Mouse (Mus musculus) bone marrow, adult 2 months (tissue): ENCODE measurements around the gene Tdrd9. TPM values are rescaled to one million over a fixed set of nuclear protein-coding genes. Genes with fewer than 3 reads are reported as not detected.

Experiments used
- H3K27ac ChIP-seq: fragments of 200-500 bp; 2 replicates; pipeline ENCODE4 v1.5.1; 2012; ENCODE audit warnings: low read depth, mild to moderate bottlenecking, control low read depth, inconsistent platforms, low read length; ENCODE audit not compliant: control insufficient read depth, poor library complexity, insufficient read depth
- H3K4me1 ChIP-seq: fragments of 200-500 bp; 2 replicates; pipeline ENCODE4 v1.6.1; 2011; ENCODE audit warnings: low read length; ENCODE audit not compliant: control insufficient read depth, insufficient read depth
- H3K4me3 ChIP-seq: fragments of 200-500 bp; replicated peaks from 2 replicates; pipeline ENCODE3; 2011; ENCODE audit warnings: mild to moderate bottlenecking, low read depth, low read length, control low read depth; ENCODE audit not compliant: control insufficient read depth
- CTCF ChIP-seq: fragments of 200-500 bp; IDR thresholded peaks from 2 replicates; pipeline ENCODE4 v1.5.1; 2011; ENCODE audit warnings: low read length, control low read depth; ENCODE audit not compliant: control insufficient read depth, insufficient read depth
- POLR2A ChIP-seq: fragments of 200-500 bp; IDR thresholded peaks from 2 replicates; pipeline ENCODE4 v1.6.1; 2011; ENCODE audit warnings: low read depth, mild to moderate bottlenecking, control low read depth, low read length, borderline replicate concordance; ENCODE audit not compliant: control insufficient read depth
- WGBS: fragments of 180-500 bp; shearing (Covaris S2); methylation state at CpG from one replicate; pipeline ENCODE4 v1.1.7; 2018; 5-methylcytosine and 5-hydroxymethylcytosine counted together
- polyA plus RNA-seq: library from polyadenylated mRNA; stranded (reverse); fragments of >200 nt; gene quantifications from 2 replicates; pipeline ENCODE4 v1.2.4, GENCODE M21; 2011; ENCODE audit warnings: low replicate concordance; ENCODE audit not compliant: missing spikeins, insufficient read depth, insufficient read length

Tdrd9 gene
- not detected in 2 replicates for polyA plus RNA-seq

DNA sequence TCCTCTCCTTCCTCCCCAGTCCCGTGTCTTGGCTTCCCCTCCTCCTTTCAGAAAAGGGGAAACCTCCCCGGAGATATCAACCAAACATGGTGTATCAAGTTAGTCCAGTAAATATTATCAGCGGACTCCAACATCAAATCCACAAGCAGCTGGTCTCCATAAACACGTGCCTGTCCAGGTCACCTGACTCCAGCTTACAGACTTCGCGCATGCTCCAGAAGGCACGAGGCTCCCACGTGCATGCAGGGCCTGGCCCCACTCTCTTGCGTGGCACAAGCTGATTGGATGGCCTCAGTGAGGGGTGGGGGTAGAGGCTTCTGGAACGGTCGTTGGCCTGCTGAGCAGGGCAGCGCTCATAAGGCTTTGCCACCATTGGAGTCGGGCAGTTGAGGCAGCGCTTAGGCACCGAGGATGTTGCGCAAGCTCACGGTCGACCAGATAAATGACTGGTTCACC is at the start of gene Tdrd9:
TSS of gene Tdrd9 (plus strand) at position 329 of the 456 bp plus-strand sequence.
- Histone ChIP-seq H3K4me3 (no peak within 1 kb of the TSS), H3K4me1 (no peaks in the 10 kb centered on the region; the same call in 1 of the 2 replicates), H3K27ac (no peak within 1 kb of the TSS)
- 77% methylated on average over 18 of the region's 18 CpGs for WGBS
- no peak for TF ChIP-seq POLR2A

DNA sequence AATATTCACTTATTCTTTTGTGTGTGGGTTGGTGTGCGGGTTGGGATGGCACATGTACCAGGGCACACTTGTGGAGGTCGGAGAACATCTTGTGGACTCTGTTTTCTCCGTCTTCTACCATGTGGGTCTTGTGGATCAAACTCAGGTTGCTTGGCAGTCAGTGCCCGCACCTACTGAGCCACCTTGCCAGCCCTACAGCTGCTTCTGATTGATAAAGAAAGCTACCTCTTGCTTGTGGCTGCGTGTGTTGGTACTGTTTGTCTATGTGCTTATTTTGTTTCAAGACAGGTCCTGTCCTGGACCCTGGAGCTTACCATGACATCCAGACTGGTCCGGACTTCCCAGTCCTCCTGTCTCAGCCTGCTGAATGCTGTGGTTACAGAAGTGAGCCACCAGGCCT is 48.2 kb upstream of the Tdrd9 start:
- Histone ChIP-seq H3K4me1 (no peaks in the 10 kb centered on the region), H3K4me3 (no peak overlapping the region), H3K27ac (peak overlapping the region; percentile 27; the same call in 1 of the 2 replicates)
- TF ChIP-seq CTCF = no peak
- no peak for TF ChIP-seq POLR2A
- 69% methylated on average over 6 of the region's 6 CpGs for WGBS

DNA sequence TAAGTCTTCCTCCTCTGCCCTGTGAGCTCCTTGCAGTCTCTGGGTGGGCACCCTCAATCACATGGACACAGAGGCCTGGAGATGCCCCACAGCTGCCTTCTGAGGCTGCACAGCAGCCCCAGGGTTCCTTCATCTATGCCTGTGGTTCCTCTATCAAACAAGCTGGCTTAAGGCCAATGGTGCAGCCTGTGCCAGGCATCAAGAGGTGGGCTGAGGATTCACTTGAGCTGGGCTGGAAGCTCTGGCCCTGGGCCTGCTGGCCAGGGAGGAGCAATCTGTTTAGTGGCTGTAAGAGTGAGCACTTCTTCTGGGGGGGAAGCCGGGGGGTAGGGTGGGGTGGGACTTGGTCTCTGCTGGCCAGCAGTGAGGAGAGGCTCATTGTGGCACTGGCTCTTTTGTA is 44.0 kb upstream of the Tdrd9 start:
- H3K4me1 ChIP-seq = peaks cover 2% of the 10 kb centered on the region
- TF ChIP-seq CTCF (no peak), POLR2A (no peak)
- H3K27ac ChIP-seq = no peak overlapping the region
- WGBS = 70% methylated on average over 1 of the region's 1 CpGs
- H3K4me3 ChIP-seq = no peak overlapping the region

DNA sequence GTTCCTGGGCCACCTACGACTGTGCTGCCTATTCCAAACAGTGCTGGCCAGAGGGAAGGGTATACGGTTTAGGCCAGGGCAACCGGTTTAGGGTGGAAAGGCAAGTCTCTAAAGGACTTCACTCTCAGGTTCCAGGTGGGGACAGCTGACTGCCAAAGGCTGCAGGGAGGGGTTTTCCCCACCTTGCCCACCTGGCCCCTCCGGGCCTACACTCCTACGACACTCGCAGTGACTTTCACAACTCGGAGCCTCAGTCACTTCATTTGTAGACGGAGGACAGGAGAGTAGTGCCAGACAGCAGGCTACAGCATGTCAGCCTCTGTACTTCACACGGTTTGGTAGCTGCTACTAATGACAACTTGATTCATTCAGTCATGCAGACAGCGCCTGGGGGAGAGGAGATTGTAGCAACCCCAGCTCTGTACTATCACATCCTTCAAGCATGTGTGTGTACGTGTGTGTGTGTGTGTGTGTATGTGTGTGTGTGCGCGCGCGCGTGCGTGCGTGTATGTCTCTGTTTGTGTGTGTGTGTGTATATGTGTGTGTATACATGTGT is 42.9 kb upstream of the Tdrd9 start:
- 89% methylated on average over 18 of the region's 18 CpGs for WGBS
- H3K4me1 ChIP-seq = peaks cover 4% of the 10 kb centered on the region
- TF ChIP-seq POLR2A = no peak
- TF ChIP-seq CTCF = no peak

DNA sequence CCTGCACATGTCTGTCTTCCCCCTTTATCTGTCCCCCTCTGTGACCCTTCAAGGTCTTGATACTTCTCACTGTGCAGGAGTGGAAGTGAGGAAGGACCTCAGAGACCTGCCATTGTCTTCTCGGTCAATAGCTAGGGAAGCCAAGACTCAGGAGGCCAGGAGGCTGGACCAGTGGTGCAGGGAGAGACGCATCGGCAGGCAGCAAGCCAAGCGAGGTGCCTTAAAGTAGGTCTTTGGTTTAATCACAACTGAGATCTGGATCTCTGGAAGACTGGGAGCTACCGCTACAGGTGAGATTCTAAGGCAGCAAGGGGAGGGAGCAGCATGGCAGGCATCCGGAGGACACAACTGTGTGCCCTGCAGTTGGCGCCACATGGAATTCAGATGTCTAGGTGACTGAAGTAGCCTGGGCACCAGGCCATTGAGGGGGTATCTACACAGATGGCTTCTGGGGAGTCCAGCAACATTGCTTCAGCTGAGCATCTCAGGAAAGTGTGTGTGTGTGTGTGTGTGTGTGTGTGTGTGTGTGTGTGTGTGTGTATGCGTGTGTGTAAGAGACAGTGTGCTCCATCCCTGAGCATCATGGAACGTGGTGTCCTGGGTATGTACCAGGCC is 39.8 kb upstream of the Tdrd9 start:
- 87% methylated on average over 9 of the region's 9 CpGs for WGBS
- Histone ChIP-seq H3K4me3 (no peak overlapping the region), H3K27ac (no peak overlapping the region), H3K4me1 (peaks cover 4% of the 10 kb centered on the region)
- TF ChIP-seq CTCF = no peak
- no peak for TF ChIP-seq POLR2A

More for the DNA sequence above, 42.9 kb upstream of the Tdrd9 start:
- Histone ChIP-seq H3K4me3 (no peak overlapping the region), H3K27ac (no peak overlapping the region)

DNA sequence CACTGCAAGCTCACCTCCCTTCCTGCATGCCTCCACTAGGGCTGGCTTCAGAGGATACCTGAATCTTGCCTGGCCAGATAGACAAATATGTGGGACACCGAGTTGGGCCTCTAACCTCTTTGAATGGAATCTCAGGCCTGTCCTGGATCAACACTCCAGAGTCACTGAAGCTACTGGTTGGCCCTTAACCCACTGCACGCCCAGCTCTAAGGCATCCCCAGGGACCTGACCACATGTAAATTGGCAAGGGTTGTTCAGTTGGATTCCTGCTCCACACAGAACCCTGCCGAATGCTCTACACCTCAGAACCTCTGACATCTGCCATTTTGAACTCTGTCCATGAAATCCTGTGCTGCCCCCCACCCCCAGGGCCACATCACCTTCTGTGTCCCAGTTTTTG is 38.8 kb upstream of the Tdrd9 start:
- Histone ChIP-seq H3K4me1 (peaks cover 4% of the 10 kb centered on the region), H3K4me3 (no peak overlapping the region), H3K27ac (no peak overlapping the region)
- TF ChIP-seq CTCF (no peak), POLR2A (no peak)
- WGBS = 68% methylated on average over 3 of the region's 3 CpGs

DNA sequence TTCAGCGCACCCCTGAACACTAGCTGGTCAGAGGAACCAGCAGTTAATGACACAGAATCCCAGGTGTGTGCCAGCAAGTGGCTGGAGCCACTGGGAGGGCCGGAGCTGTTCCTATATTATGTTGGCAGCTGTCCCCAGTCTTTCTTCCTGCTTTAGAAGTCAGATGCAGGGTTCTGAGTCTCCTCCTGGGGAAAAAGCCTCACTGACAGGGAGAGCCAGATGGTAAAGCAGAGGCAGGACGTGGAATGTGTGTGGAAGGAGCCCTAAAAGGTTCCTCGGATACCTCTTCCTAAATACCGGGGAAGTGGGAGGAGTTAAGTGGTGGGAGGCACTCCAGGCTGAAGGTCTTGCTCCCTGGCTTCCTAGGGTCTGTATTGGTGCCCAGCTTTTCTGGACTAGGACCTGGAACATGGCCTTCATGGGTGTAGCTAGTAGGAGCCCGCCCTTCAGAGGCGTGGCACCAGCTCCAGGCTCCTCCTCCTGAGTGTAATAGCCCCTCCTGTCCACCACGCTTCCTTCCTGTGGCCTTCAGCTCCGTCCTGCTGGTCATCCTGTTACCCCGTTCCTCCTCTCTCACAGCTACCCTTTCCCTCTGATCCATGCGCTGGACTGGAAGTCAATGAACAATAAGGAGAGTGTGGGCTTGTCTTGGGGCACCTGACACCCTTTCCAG is 38.2 kb upstream of the Tdrd9 start:
- H3K4me3 ChIP-seq = no peak overlapping the region
- H3K27ac ChIP-seq = no peak overlapping the region
- H3K4me1 ChIP-seq = peaks cover 4% of the 10 kb centered on the region
- 38% methylated on average over 11 of the region's 11 CpGs for WGBS
- TF ChIP-seq POLR2A = no peak
- TF ChIP-seq CTCF = no peak

DNA sequence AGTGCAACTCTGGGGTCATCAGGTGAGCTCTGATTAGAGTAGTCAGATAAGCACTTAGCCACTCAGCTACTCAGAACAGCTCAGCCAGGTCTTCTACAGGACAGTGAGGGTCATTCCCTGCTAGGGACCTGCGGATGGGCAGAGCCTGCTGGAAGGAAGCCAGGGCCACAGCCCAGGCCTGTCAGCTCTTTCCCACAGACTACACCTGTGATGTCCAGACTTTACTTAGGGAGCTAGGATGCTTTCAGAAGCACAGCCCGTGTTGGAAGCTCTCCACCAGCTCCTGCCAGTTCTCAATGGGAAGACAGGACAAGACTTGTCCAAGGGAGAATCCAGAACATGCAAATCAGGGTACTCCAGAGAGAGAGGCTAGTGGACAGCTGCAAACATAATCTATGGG is 37.4 kb upstream of the Tdrd9 start:
- Histone ChIP-seq H3K4me1 (peaks cover 4% of the 10 kb centered on the region), H3K4me3 (no peak overlapping the region), H3K27ac (no peak overlapping the region)
- 73% methylated on average over 2 of the region's 2 CpGs for WGBS
- TF ChIP-seq POLR2A = no peak
- no peak for TF ChIP-seq CTCF
